Mouse (Mus musculus) hindbrain, embryonic 16.5 days (tissue): ENCODE results near the gene Rps6kb2. TPM values are rescaled to one million over a fixed set of nuclear protein-coding genes. Genes with fewer than 3 reads are reported as not detected.

ENCODE experiments used
- ATAC-seq: fragments of 200-750 bp; cut with Nextera tagmentation; 2 replicates; pipeline ENCODE4 v1.8.0; 2017; ENCODE audit warnings: moderate TSS enrichment, moderate library complexity
- H3K27ac ChIP-seq: fragments of 300-500 bp; sonication (generic); 2 replicates; pipeline ENCODE4 v1.5.1; 2014; ENCODE audit warnings: low read depth, mild to moderate bottlenecking, control low read depth, low read length, moderate library complexity
- H3K27me3 ChIP-seq: fragments of 300-500 bp; sonication (generic); replicated peaks from 2 replicates; pipeline ENCODE4 v1.6.1; 2014; ENCODE audit warnings: low read length; ENCODE audit not compliant: control insufficient read depth, insufficient read depth
- H3K36me3 ChIP-seq: fragments of 300-500 bp; sonication (generic); 2 replicates; pipeline ENCODE4 v1.6.1; 2014; ENCODE audit warnings: mild to moderate bottlenecking, low read length, moderate library complexity, mixed read lengths; ENCODE audit not compliant: control insufficient read depth, insufficient read depth
- H3K4me1 ChIP-seq: fragments of 300-500 bp; sonication (generic); 2 replicates; pipeline ENCODE4 v1.6.1; 2014; ENCODE audit warnings: low read depth, low read length; ENCODE audit not compliant: control insufficient read depth, insufficient read depth
- H3K4me2 ChIP-seq: fragments of 300-500 bp; sonication (generic); 2 replicates; pipeline ENCODE4 v1.6.1; 2014; ENCODE audit warnings: mild to moderate bottlenecking, low read length, control low read depth, moderate library complexity
- H3K4me3 ChIP-seq: fragments of 300-500 bp; sonication (generic); 2 replicates; pipeline ENCODE4 v1.5.1; 2014; ENCODE audit warnings: mild to moderate bottlenecking, low read length, control low read depth, moderate library complexity
- H3K9ac ChIP-seq: fragments of 300-500 bp; sonication (generic); 2 replicates; pipeline ENCODE4 v1.6.1; 2014; ENCODE audit warnings: low read depth, mild to moderate bottlenecking, control low read depth, low read length, moderate library complexity
- H3K9me3 ChIP-seq: fragments of 300-500 bp; sonication (generic); 2 replicates; pipeline ENCODE4 v1.6.1; 2014; ENCODE audit warnings: mild to moderate bottlenecking, low read length, moderate library complexity; ENCODE audit not compliant: control insufficient read depth
- WGBS: fragments of 180-500 bp; shearing (Covaris S2); extraction: QIAGEN DNeasy Blood & Tissue Kit; methylation state at CpG from one replicate; pipeline ENCODE4 v1.1.7; 2014; 5-methylcytosine and 5-hydroxymethylcytosine counted together
- polyA plus RNA-seq: library from polyadenylated mRNA; unstranded; fragments of >200 nt; fragmentation: Nextera tagmentation; extraction: Ambion mirVana; gene quantifications from 2 replicates; pipeline ENCODE4 v1.2.1, GENCODE M21; 2015

Rps6kb2 gene
- polyA plus RNA-seq, 1 experiment from 2014 or later = 54.1 TPM

GRCm38 (mm10) chr19:4191528-4192250 lies 28.5 kb upstream of the Rps6kb2 start, which contains the start of gene Ppp1ca:
Ppp1ca (plus strand) TSS chr19:4192065.
- 6% methylated on average over 42 of the region's 47 CpGs for WGBS
- Histone ChIP-seq H3K4me2 (peak within 1 kb of the TSS; percentile 98), H3K27ac (peak within 1 kb of the TSS; percentile 96), H3K4me1 (peaks cover 33% of the 10 kb centered on the region), H3K4me3 (peak within 1 kb of the TSS; percentile 97), H3K9me3 (no peaks in the 10 kb centered on the region), H3K27me3 (no peaks in the 10 kb centered on the region), H3K36me3 (peaks cover 26% of the 10 kb centered on the region), H3K9ac (peak within 1 kb of the TSS; percentile 99)
- ATAC-seq = peak; percentile 93

GRCm38 (mm10) chr19:4190831-4191334 lies 27.7 kb upstream of the Rps6kb2 start, which contains the start of gene Tbc1d10c:
Tbc1d10c (minus strand) TSS chr19:4191284.
- peak within 1 kb of the TSS; percentile 97 for H3K4me3 ChIP-seq
- H3K27ac ChIP-seq = peak within 1 kb of the TSS; percentile 96
- WGBS = 68% methylated on average over 4 of the region's 4 CpGs
- peak within 1 kb of the TSS; percentile 99 for H3K9ac ChIP-seq
- H3K9me3 ChIP-seq = no peaks in the 10 kb centered on the region
- peak within 1 kb of the TSS; percentile 98 for H3K4me2 ChIP-seq
- H3K4me1 ChIP-seq = peaks cover 27% of the 10 kb centered on the region
- H3K27me3 ChIP-seq = no peaks in the 10 kb centered on the region
- ATAC-seq = no peak
- H3K36me3 ChIP-seq = peaks cover 19% of the 10 kb centered on the region

GRCm38 (mm10) chr19:4189051-4189620 lies 26.0 kb upstream of the Rps6kb2 start:
- peaks cover 14% of the 10 kb centered on the region for H3K4me1 ChIP-seq
- H3K27ac ChIP-seq = no peak overlapping the region
- no peaks in the 10 kb centered on the region for H3K27me3 ChIP-seq
- no peaks in the 10 kb centered on the region for H3K9me3 ChIP-seq
- H3K4me2 ChIP-seq = no peak overlapping the region
- no peak overlapping the region for H3K9ac ChIP-seq
- H3K4me3 ChIP-seq = no peak overlapping the region
- peaks cover 1% of the 10 kb centered on the region for H3K36me3 ChIP-seq
- ATAC-seq = no peak
- WGBS = 87% methylated on average over 11 of the region's 12 CpGs

GRCm38 (mm10) chr19:4187303-4187702 lies 24.1 kb upstream of the Rps6kb2 start:
- Histone ChIP-seq H3K4me3 (no peak overlapping the region), H3K27me3 (no peaks in the 10 kb centered on the region), H3K36me3 (no peaks in the 10 kb centered on the region), H3K9me3 (no peaks in the 10 kb centered on the region), H3K9ac (no peak overlapping the region), H3K4me2 (no peak overlapping the region), H3K4me1 (no peaks in the 10 kb centered on the region; the same call in 1 of the 2 replicates), H3K27ac (no peak overlapping the region)
- 72% methylated on average over 3 of the region's 3 CpGs for WGBS
- ATAC-seq = no peak

GRCm38 (mm10) chr19:4184976-4185975 lies 22.1 kb upstream of the Rps6kb2 start:
- WGBS = 67% methylated on average over 15 of the region's 15 CpGs
- no peak for ATAC-seq
- H3K27ac ChIP-seq = no peak overlapping the region
- peaks cover 5% of the 10 kb centered on the region for H3K4me1 ChIP-seq
- H3K9me3 ChIP-seq = no peaks in the 10 kb centered on the region
- H3K4me2 ChIP-seq = no peak overlapping the region
- H3K27me3 ChIP-seq = no peaks in the 10 kb centered on the region
- no peaks in the 10 kb centered on the region for H3K36me3 ChIP-seq
- no peak overlapping the region for H3K9ac ChIP-seq
- no peak overlapping the region for H3K4me3 ChIP-seq

GRCm38 (mm10) chr19:4183689-4184088 lies 20.5 kb upstream of the Rps6kb2 start:
- no peak overlapping the region for H3K9ac ChIP-seq
- H3K27me3 ChIP-seq = no peaks in the 10 kb centered on the region
- no peak overlapping the region for H3K4me3 ChIP-seq
- 68% methylated on average over 2 of the region's 2 CpGs for WGBS
- H3K4me1 ChIP-seq = peaks cover 5% of the 10 kb centered on the region
- no peak overlapping the region for H3K4me2 ChIP-seq
- H3K27ac ChIP-seq = no peak overlapping the region
- no peak for ATAC-seq
- no peaks in the 10 kb centered on the region for H3K36me3 ChIP-seq
- no peaks in the 10 kb centered on the region for H3K9me3 ChIP-seq

- Histone ChIP-seq H3K4me3 (no peak overlapping the region), H3K4me1 (peaks cover 5% of the 10 kb centered on the region), H3K27me3 (no peaks in the 10 kb centered on the region), H3K36me3 (no peaks in the 10 kb centered on the region), H3K9me3 (no peaks in the 10 kb centered on the region), H3K9ac (no peak overlapping the region), H3K27ac (no peak overlapping the region), H3K4me2 (no peak overlapping the region)
- peak; percentile 72 for ATAC-seq
- WGBS = 33% methylated on average over 3 of the region's 3 CpGs
These were observed 18.7 kb upstream of the Rps6kb2 start for GRCm38 (mm10) chr19:4181892-4182291.

GRCm38 (mm10) chr19:4180411-4180810 lies 17.3 kb upstream of the Rps6kb2 start:
- Histone ChIP-seq H3K27ac (no peak overlapping the region), H3K9ac (no peak overlapping the region), H3K27me3 (no peaks in the 10 kb centered on the region), H3K4me1 (peaks cover 7% of the 10 kb centered on the region), H3K36me3 (no peaks in the 10 kb centered on the region), H3K4me2 (no peak overlapping the region), H3K9me3 (no peaks in the 10 kb centered on the region), H3K4me3 (no peak overlapping the region)
- 92% methylated on average over 7 of the region's 7 CpGs for WGBS
- ATAC-seq = no peak
